Mouse (Mus musculus) cerebellum, adult (tissue): ENCODE measurements around the gene Slamf7.
"Not testable (repeated sequence)": the region's sequence is repeated elsewhere in the genome, so short reads cannot be mapped to it uniquely, and the experiment has no call there.

Experiments used
- ATAC-seq: cut with Nextera tagmentation; 2 replicates; pipeline ENCODE4 v1.9.2; 2017; ENCODE audit warnings: mild to moderate bottlenecking, moderate library complexity, mixed read lengths; ENCODE audit not compliant: insufficient number of reproducible peaks, low FRiP score, low TSS enrichment

Gene Slamf7

DNA sequence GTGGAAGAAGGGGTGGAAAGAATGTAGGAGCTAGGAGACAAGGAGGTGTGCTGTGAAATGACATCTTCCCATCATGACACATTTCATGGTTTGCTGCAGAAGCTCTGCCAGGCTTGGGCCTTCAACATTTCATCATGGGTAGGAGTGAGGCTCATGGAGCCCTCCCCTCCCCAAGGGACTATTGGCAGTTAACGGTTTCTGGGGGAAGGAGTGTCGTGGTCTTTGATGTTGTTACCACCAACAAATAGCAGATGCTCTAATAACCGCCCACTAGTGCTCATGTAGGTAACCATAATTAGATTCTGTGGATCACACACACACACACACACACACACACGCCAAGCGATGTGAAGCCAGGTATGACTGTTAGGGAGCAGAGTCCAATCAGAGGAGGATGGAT, at the start of gene Slamf7:
Gene Slamf7, minus strand, starts transcription at position 302 of the 400 bp plus-strand sequence.
- no peak for ATAC-seq

DNA sequence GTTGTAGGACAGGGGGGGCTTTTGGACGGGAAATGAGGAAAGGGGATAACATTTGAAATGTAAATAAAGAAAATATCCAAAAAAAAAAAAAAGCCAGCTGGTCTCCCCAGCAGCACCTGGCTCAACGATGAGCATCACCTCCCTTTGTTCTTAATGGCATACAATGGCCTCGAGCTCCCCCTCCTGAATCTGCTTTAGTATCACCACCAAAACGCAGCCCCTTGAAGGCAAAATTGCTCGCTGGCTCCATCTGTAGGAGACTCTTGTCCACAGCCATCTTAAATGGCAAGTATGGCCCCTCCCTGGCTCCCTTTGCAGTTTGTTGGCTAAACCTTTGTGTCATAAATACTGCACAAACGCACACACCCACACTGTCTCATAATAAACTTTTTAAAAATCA, 46.1 kb upstream of the Slamf7 start:
- no peak for ATAC-seq

DNA sequence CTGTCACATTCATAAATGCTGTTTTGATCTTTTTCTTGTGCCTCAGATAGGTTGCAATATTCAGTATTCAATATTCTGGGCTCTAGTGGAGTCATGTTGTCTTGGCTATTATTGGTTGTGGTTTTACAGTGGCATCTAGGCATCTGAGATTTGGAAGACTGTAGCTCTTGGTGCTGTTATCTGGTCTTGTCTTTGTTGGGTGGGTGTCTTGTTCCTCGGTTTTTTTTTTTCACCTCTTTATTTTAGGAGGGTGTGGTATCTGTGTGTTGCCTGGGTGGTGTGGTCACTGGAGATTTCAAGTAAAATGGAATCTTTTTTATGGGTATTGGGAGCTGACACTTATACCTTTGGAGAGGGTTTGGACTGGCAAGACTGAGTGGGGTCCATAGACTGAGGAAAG, 41.1 kb upstream of the Slamf7 start:
- ATAC-seq: no peak

DNA sequence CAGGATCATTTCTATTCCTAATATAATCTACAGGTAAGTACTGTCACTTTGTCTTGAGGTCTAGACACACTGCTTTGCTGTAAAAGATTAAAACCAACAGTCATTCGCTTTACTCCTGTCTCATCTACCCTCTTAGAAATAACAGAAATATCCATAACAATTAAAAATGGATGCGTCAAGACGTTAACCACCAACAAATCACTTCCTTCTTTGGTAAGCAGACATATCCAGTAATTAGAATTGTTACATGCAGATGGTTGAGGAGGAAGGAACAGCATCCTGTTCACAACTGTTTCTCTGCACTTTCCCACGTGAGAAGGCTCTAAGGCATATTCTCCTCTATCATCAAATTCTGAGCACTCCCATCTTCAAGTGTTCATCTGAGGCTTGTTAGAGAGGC, 34.5 kb upstream of the Slamf7 start:
- ATAC-seq: no peak

DNA sequence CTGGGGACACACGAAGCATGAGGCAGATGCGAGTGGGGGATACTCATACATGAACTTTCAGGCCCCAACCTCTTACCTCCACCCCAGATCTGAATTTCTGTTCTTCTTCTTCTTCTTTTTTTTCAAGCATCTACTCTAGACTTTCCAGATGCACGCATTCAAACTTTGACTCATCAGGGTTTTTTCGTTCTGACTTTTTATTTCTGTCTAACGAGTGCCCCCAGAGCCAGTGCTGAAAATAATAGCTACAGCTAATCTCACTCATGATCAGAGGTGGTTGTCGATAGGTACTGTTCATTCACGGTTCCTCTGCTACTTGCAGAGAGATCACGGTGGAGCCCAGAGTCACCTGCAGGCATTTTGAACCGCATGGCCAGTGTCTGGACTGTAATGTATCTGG, 32.1 kb upstream of the Slamf7 start:
- no peak for ATAC-seq

DNA sequence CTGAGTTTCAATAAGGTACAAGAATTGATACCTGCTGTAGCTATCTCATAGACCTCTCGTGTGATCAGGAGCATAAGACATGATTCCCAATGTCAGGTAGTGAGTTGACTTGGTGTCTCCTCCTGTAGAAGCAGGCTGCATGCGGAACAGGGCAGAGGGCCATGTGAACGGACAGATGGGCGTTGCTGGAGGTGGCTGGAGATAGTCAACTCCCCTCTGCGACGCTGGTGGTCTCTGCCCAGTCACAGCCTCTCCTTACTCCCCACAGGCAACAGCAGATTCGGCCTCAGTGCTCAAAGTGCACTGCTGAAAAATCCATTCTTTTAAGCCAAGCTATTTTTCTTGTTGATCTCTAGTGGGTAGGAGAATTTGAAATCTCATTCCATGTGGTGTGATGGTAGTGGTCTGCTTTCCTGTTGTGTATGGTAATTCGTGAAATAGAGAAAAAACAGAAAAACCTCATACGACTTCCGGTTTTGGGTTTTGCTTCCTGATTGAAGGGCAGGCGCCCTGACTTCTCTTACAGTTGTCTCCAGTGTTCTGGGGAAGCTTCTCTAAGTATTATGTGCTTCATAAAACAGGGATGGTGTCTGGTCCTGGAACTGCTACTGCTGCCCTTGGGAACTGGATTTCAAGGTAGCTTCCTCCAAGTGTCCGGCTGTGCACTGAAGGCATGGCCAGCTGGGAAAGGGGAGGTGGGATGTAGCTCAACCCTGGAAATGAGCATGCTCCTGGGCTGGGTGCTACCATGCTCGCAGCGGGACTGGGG, 28.9 kb upstream of the Slamf7 start, which contains the start of gene Cd48:
Gene Cd48, plus strand, starts transcription at position 479 of the 769 bp plus-strand sequence.
- ATAC-seq: no peak

DNA sequence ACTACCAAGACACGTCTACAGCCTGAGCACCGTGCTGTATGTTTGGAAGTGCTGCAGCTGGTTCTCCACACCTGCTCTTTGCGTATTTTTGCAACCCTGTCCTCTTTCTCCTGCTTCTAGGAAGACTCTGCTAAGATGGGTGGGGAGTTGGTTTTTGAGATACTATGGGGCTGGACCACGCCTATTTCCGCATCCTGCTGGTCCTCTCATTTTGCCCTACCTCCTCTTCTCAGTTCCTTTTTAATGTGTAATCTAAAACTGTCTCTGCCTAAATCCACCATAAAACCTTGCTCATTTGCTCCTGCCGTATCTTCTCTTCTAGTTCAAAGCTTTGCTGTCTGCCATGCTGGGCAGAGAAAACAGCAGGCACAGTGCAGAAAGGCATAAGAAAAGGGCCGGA, 28.2 kb upstream of the Slamf7 start:
- ATAC-seq: no peak

DNA sequence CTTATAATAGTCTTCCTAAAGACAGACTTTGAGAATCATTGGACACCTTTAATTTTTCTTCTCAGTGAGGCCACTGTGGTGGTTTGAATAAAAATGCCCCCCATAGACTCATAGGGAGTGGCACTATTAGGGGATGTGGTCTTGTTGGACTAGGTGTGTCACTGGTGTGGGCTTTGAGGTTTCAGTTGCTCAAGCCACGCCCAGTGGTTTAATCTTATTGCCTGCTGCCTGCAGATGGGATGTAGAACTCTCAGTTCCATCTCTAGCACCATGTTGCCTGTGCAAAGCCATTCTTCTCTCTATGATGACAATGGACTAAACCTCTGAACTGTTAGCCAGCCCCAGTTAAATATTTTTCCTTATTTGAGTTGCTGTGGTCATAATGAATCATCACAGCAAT, 24.9 kb upstream of the Slamf7 start:
- ATAC-seq: no peak

DNA sequence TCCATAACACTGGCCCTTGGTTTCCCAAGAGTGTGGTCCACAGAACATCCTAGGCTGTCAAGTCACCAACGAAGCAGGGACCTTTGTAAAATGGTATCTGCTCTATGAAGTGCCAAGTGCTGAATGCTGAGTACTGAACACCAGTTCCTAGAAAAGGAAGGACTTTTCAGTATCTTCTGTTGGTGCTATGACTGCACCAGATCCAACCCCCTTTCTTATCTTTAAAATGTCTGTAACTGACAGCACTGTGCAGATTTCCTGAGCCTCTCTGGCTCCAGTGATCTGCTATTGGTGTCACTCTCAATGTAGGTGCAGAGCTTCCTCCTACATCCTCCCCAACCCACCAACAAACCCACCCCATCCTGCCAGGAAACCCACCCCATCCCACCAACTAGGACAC, 21.6 kb upstream of the Slamf7 start:
- no peak for ATAC-seq

DNA sequence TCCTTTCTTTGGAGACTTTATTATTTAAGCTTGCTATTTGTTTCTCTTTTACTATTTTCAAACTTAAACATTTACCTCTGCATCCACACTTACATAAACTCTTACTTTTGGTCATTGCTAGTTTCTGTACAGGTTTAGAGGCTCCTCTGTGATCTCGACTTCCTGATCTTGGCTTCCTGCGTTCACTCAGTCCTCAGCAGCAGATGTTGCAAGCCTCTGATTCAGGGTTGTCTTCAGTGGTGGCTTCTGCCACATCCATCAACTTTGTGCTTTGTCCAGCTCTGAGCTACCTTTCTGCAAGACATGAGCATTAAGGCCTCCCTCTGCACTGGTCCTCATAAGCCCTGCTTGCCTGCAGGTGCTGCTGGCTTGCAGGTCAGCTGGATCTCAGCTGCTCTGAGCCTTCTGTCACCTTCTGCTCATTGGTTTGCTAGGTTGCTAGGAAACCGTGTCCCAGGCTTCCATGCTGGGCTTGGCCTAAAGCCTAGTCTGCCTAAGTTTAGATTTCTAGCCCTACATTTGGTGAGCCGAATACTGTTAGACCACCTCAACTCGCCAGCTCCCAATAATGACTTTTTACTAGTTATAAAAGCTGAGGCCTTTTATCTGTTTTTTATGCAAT, 20.1 kb upstream of the Slamf7 start:
- 0 out of 2 replicates have a peak, but pooled peaks have one; percentile 26 for ATAC-seq

DNA sequence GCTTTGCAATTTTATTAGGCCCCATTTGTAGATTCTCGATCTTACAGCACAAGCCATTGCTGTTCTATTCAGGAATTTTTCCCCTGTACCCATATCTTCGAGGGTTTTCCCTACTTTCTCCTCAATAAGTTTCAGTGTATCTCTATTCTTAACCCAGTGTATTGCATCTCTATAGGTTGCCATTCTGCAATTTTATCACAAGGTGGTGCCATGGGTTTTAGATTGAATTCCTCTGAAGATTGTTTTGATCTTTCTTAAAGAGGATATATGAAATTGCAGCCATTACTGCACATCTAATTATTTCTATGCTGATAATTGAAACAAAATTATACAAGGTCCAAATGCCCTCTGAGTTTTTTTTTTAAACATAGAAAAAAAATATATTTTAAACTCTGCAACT, 19.6 kb upstream of the Slamf7 start:
- not testable (repeated sequence) for ATAC-seq

DNA sequence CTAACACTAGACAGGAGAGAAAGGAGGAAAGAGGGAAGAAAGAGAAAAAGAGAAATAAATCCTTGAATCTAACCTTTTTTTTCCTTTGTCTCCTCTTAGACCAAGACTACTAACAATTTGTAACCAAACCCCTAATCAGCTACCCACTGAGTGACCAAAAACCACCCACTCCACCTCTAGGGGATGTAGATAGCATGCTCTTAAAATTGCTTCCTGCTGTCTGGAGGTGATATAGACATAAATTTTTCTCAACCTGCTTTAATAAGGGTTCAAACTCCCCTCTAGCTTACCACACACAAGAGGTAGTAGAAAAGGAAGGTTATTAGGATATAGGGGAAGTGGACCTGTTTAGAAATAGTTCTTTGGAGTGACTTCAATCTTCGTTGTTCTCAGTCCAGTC, 14.3 kb upstream of the Slamf7 start:
- no peak for ATAC-seq

DNA sequence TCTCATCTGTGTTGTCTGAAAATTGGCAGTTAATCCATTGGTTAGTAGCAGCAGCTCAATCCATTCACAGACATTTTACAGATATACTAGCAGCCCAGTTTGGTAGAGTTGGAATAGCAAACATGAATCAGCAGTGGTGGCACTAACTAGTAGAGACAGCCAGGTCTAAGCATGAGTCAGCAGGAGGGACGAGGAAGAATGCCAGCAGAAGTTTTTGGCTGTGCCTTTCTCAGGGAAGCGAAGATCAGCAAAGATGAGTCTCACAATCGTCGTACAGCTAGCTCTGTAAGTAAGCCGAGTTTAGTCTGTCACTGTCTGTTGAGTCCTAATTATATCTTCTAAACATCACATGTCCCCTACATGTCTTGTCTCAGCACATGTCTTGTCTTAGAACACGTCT, 13.5 kb upstream of the Slamf7 start:
- no peak for ATAC-seq

DNA sequence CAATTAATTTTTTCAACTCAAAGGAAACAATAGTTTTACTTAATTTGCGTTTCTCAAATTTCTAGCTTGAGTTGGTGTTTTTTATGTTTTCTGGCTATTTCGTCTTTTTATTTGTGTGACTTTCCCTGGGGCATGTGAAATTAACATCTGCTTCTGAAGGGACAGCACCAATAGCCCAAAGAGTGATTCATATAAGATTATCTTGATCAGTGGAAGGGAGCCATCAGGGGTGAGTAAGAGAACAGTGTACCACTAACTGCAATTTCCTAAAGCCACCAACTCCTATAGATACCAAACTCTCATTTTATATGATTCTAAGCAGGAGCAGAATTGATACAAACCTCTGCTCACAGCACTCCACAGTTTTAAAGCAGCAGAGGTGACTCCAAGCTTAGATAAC, 10.9 kb upstream of the Slamf7 start:
- ATAC-seq: no peak

DNA sequence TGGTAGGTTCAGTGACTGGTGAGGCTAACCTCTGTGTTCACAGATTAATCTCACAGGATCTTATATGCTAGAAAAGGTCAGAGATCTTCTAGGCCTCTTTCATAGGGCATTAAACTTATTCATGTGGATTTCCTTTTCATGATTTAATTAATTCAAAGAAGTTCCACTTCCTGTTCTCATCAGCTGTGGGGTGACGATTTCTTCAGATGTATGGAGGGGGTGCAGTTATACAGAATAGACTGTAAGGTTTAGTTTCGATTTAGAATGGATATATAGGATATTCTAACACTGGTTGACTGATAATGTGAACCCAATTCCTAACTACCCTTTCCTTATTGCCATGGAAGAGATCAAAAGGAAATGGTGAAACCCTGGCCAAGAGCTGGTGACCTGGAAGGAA, 8.6 kb upstream of the Slamf7 start:
- ATAC-seq: no peak

DNA sequence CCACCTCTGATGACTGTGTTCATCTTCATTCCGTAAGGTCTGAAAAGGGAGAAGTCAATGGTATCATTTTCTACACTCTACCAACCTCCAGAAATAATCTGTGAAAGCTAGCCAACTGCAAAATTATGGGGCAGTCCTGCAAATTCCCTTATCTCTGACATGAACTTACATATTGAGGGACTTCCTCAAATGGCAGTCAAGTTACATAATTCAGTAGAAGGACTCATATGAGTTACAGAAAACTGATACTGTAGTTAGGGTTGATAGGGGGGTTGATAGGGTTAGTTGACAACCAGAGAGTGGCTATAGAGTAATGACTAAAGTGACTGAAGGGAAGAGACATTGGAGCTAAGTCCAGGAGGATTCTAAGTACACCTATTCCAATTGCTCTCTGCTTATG, 7.6 kb upstream of the Slamf7 start:
- no peak for ATAC-seq

DNA sequence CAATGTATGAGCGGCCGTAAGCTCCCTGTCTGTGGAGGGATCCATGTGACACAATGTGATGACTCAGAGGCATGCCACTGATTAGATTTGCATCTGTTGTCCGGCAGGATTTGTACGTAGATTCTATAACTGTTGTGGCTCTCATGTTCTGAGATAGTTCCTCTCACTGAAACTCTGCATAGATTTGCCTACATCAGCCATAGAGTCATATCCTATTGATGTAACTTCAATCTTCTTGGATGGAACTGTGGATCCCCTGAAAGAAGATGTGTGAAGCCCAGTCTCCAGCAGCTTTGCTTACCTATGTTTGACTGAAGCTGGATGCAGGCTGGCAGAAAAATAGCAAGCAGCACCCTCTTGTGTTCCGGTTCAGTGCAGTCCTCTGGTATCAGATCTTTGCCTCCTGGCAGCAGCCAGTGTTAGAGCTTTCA, 5.7 kb upstream of the Slamf7 start:
- ATAC-seq: no peak

DNA sequence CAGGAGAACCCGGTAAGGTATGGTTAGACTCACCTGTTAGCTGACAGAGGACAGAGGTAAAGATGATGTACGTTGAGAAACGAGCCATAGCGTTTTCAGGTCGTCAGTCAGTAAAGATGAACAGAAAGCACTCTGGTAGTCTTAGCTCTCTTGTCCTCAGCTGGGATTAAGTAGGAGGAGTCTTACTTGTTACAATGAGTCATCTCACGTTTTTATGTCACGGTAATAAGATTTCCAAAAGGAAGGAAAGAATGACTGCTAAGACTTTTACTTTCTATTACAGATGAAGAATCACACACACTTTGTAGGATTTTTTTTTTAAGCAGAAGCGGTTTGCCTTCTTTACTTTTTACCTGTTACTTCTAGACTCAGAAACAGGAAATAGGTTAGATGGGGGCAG, 4.0 kb downstream of the Slamf7 start:
- ATAC-seq: no peak

DNA sequence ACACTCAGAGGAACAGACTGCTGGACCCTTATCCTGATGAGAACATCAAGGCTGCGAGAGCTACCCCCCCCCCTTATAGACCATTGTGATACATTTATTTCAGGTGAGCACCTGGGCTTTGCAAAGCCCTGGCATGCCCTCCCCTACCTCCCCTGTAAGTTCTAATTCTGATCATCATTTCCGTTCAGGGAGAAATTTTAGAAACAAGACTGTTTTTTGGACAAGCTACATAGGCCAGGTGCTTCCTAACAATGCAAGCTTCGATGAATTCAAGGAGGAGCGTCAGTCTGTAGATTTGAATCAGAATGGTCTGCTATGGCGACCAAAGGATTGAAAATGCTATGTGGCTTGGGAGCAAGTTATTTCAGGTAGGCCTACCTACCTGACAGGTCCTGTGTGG, 5.1 kb downstream of the Slamf7 start:
- no peak for ATAC-seq

DNA sequence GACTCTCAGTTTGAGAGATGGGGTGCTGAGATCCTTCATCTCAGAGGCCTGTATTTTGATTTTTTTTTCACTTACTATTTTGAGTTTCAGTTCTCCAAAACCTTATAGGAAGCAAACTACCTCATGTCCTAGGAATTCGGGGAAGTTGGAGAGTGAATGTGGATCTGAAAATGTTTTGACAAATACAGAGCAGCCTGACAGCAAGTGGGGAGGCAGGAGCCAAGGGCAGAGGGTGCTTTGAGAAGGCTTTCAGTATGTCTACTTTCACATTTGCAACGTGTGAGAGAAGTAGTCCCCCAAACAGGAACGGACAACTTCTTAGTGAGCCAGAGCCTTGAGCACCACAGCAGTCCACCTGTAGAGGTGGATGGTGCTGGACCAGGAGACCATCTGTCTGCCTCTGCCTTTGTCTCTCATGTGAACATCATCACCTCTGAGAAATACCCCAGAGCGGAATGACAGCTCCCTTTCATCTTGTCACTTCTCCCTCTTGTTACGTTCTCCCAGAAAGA, 6.3 kb downstream of the Slamf7 start:
- ATAC-seq: no peak

DNA sequence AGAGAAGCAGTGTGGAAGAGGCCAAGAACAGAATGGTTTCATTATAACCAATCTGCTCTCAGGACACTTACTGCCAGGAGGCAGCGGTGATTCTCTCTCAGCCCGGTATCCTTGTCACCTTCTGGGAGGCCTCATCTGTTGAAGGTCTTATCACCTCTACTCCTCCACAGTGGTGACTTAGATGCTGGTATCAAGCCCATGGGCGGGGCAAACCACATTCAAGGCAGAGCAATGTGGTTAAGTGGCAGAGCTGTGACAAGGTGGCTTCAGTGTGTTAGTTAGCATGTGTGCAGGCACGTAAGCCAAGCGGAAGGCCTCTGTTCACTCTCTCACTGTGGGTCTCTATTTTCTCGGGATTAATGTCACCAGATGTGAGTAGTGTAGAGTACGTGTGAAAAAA, 9.2 kb downstream of the Slamf7 start:
- no peak for ATAC-seq

DNA sequence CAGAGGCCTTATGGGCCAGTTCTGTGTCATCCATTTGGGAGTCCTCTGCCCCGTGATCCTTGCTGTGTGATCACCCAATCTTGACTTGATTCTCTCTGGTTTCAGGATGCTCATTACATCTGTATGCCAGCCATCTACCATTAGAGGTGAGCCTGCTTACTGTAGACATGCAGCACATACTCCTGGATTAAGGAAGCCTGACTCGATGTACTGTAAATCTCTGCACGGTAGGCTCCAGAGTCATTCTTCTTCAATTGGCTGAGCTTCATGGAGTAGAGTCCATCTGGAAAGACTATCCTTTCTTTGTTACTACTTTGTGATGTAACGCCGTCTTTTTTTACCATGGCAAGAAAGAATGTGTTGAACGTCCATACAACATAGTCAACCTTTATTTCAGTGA, 12.0 kb downstream of the Slamf7 start:
- ATAC-seq: no peak
